Mouse (Mus musculus): ENCODE measurements at regions not wholly inside any gene's neighbourhood (a gene's known extent, or its start where the extent isn't known, plus 50 kb on each side); places are given as distances from the start of the nearest gene placed in this dataset.

- TF ChIP-seq CTCF (IDR thresholded peaks at IDR 0.05; ENCODE audit: low read depth) (no peak), EP300 (IDR thresholded peaks at IDR 0.05; ENCODE audit: low read depth) (no peak)
These were observed 855.8 kb upstream of the Kirrel3 start for GRCm38 (mm10) chr9:33629731-33630473.

All from liver, postnatal 0 days (tissue).